Mouse (Mus musculus) liver, postnatal 0 days (tissue): ENCODE results near the gene Fkbp1b.

Source experiments
- CTCF ChIP-seq: sonication (generic); IDR thresholded peaks from 2 replicates; pipeline ENCODE4 v1.5.1; 2016; ENCODE audit warnings: antibody characterized with exemption, low read depth
- EP300 ChIP-seq: IDR thresholded peaks from 2 replicates; pipeline ENCODE4 v1.6.1; 2016; ENCODE audit warnings: antibody characterized with exemption, low read depth, mild to moderate bottlenecking

DNA sequence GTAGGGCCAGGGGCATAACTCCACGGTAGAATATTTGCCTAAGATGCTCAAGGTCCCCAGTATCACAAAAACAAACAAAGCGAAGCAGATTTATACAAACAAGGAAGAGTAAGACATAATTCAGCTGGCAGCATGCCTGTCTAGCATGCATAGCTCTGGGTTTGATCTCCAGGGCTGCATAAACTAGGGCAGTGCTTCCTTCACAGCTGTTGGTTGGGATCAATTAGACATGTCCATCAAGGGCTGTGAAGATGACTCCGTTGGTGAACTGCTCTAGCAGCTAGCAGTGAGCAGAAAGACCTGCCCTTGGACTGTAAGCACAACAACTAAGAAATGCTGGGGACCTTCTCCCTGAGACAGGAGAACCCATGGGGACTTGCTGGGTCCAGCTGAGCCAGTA lies 29.7 kb downstream of the Fkbp1b start:
- no peak for TF ChIP-seq CTCF
- no peak for TF ChIP-seq EP300
